Mouse (Mus musculus) R1 (cell line): ENCODE data around the gene Igdcc3.

ENCODE experiments used
- DNase-seq: peaks from one replicate; pipeline ENCODE4 v3.0.0-alpha.2; 2018; ENCODE audit warnings: low read depth, low spot score

Gene Igdcc3

GRCm38 (mm10) chr9:65140491-65140890 is 498 bp upstream of the Igdcc3 start:
- DNase-seq, result no peak

GRCm38 (mm10) chr9:65141306-65141975 is 452 bp downstream of the Igdcc3 start:
- peak; percentile 82 for DNase-seq

GRCm38 (mm10) chr9:65141976-65142318 is 958 bp downstream of the Igdcc3 start:
- DNase-seq, result peak; percentile 53

- no peak for DNase-seq
Observed at GRCm38 (mm10) chr9:65142399-65142798, 1.4 kb downstream of the Igdcc3 start.

- no peak for DNase-seq
Observed at GRCm38 (mm10) chr9:65146001-65146400, 5.0 kb downstream of the Igdcc3 start.

- DNase-seq, result no peak
Observed at GRCm38 (mm10) chr9:65148507-65148906, 7.5 kb downstream of the Igdcc3 start.

GRCm38 (mm10) chr9:65152711-65153330 is 11.8 kb downstream of the Igdcc3 start:
- DNase-seq, result no peak

GRCm38 (mm10) chr9:65153331-65153711 is 12.3 kb downstream of the Igdcc3 start:
- no peak for DNase-seq

GRCm38 (mm10) chr9:65154692-65155455 is 13.9 kb downstream of the Igdcc3 start:
- no peak for DNase-seq

GRCm38 (mm10) chr9:65156604-65157003 is 15.6 kb downstream of the Igdcc3 start:
- DNase-seq, result peak; percentile 47

- no peak for DNase-seq
Observed at GRCm38 (mm10) chr9:65157631-65158030, 16.6 kb downstream of the Igdcc3 start.

- DNase-seq, result no peak
Observed at GRCm38 (mm10) chr9:65161188-65161587, 20.2 kb downstream of the Igdcc3 start.

- no peak for DNase-seq
Observed at GRCm38 (mm10) chr9:65161881-65162280, 20.9 kb downstream of the Igdcc3 start.

GRCm38 (mm10) chr9:65162711-65163639 is 22.0 kb downstream of the Igdcc3 start:
- DNase-seq, result peak; percentile 67

- peak; percentile 63 for DNase-seq
Observed at GRCm38 (mm10) chr9:65164870-65165269, 23.9 kb downstream of the Igdcc3 start.

- DNase-seq, result peak; percentile 43
Observed at GRCm38 (mm10) chr9:65166386-65166785, 25.4 kb downstream of the Igdcc3 start.

- no peak for DNase-seq
Observed at GRCm38 (mm10) chr9:65168534-65168933, 27.5 kb downstream of the Igdcc3 start.

- no peak for DNase-seq
Observed at GRCm38 (mm10) chr9:65168952-65169351, 28.0 kb downstream of the Igdcc3 start.

GRCm38 (mm10) chr9:65172654-65173053 is 31.7 kb downstream of the Igdcc3 start:
- DNase-seq, result no peak

- DNase-seq, result no peak
Observed at GRCm38 (mm10) chr9:65175234-65175938, 34.4 kb downstream of the Igdcc3 start.
